Mouse (Mus musculus) brain, embryonic 14.5 days (tissue): ENCODE data around the gene Cyp3a41b. TPM values are rescaled to one million over a fixed set of nuclear protein-coding genes. Genes with fewer than 3 reads are reported as not detected.
"Not testable (repeated sequence)": the region's sequence is repeated elsewhere in the genome, so short reads cannot be mapped to it uniquely, and the experiment has no call there.

Source experiments
- DNase-seq: peaks from one replicate; pipeline ENCODE4 v3.0.0-alpha.2; 2011; ENCODE audit warnings: low read depth
- polyA plus RNA-seq: library from polyadenylated mRNA; depleted of rRNA; stranded (reverse); fragments of >200 nt; gene quantifications from 2 replicates; pipeline ENCODE4 v1.2.3, GENCODE M21; 2012; rRNA removed

The Cyp3a41b gene
- not detected in 2 replicates for polyA plus RNA-seq

- not testable (repeated sequence) for DNase-seq
These were observed at the start of gene Cyp3a41b for GRCm38 (mm10) chr5:145584630-145585029. Gene Cyp3a41b (minus strand): TSS chr5:145584730.

- DNase-seq = not testable (repeated sequence)
These were observed 47.8 kb upstream of the Cyp3a41b start for GRCm38 (mm10) chr5:145632286-145632685.

GRCm38 (mm10) chr5:145604891-145605290, 20.4 kb upstream of the Cyp3a41b start:
- not testable (repeated sequence) for DNase-seq

- DNase-seq = not testable (repeated sequence)
These were observed 13.3 kb upstream of the Cyp3a41b start for GRCm38 (mm10) chr5:145597851-145598250.

- DNase-seq = not testable (repeated sequence)
These were observed 7.2 kb downstream of the Cyp3a41b start for GRCm38 (mm10) chr5:145577321-145577720.

GRCm38 (mm10) chr5:145575660-145576059, 8.9 kb downstream of the Cyp3a41b start:
- DNase-seq = not testable (repeated sequence)

- DNase-seq = not testable (repeated sequence)
These were observed 12.6 kb downstream of the Cyp3a41b start for GRCm38 (mm10) chr5:145571922-145572321.

Other genes with a start within 250 kb of the Cyp3a41b start
- gene Cyp3a57, start 239.5 kb downstream of the Cyp3a41b start, polyA plus RNA-seq = not detected in 2 replicates
- gene Cyp3a16, start 115.0 kb downstream of the Cyp3a41b start, polyA plus RNA-seq = not detected in 2 replicates
- gene Cyp3a41a, start 135.4 kb upstream of the Cyp3a41b start, polyA plus RNA-seq = not detected in 2 replicates
- gene Cyp3a44, start 221.1 kb upstream of the Cyp3a41b start, polyA plus RNA-seq = not detected in 2 replicates